Mouse (Mus musculus): ENCODE data around the gene Gstp1. TPM values are rescaled to one million over a fixed set of nuclear protein-coding genes. Genes with fewer than 3 reads are reported as not detected.
"Not testable (repeated sequence)": the region's sequence is repeated elsewhere in the genome, so short reads cannot be mapped to it uniquely, and the experiment has no call there.

The Gstp1 gene
- polyA plus RNA-seq, 1 experiment, result 14.9 TPM

- TF ChIP-seq TAL1 (IDR thresholded peaks at IDR 0.05; ENCODE audit: low read length) (no peak), GATA1 (IDR thresholded peaks at IDR 0.05; ENCODE audit: low read length) (no peak)
- H3K36me3 ChIP-seq (ENCODE audit: control insufficient read depth), result no peaks in the 10 kb centered on the region
- H3K27me3 ChIP-seq (ENCODE audit: control insufficient read depth), result peaks cover 8% of the 10 kb centered on the region
- H3K4me3 ChIP-seq (replicated peaks), result no peak overlapping the region
- peaks cover 2% of the 10 kb centered on the region; the same call in 1 of the 2 replicates for H3K9me3 ChIP-seq (ENCODE audit: control insufficient read depth, low read length)
- peaks cover 61% of the 10 kb centered on the region for H3K4me1 ChIP-seq (ENCODE audit: control insufficient read depth)
Measured at GRCm38 (mm10) chr19:4079594-4079993, 41.8 kb upstream of the Gstp1 start.

- Histone ChIP-seq H3K27me3 (ENCODE audit: control insufficient read depth) (no peaks in the 10 kb centered on the region; the same call in 1 of the 2 replicates), H3K4me3 (replicated peaks) (no peak overlapping the region), H3K36me3 (ENCODE audit: control insufficient read depth) (no peaks in the 10 kb centered on the region), H3K4me1 (ENCODE audit: control insufficient read depth) (peaks cover 26% of the 10 kb centered on the region), H3K9me3 (ENCODE audit: control insufficient read depth, low read length) (peaks cover 2% of the 10 kb centered on the region; the same call in 1 of the 2 replicates)
- TF ChIP-seq TAL1 (IDR thresholded peaks at IDR 0.05; ENCODE audit: low read length), result no peak
- no peak for TF ChIP-seq GATA1 (IDR thresholded peaks at IDR 0.05; ENCODE audit: low read length)
Measured at GRCm38 (mm10) chr19:4075531-4075930, 37.7 kb upstream of the Gstp1 start.

- H3K27me3 ChIP-seq (ENCODE audit: control insufficient read depth), result peaks cover 3% of the 10 kb centered on the region
- H3K36me3 ChIP-seq (ENCODE audit: control insufficient read depth), result no peaks in the 10 kb centered on the region
- TF ChIP-seq TAL1 (IDR thresholded peaks at IDR 0.05; ENCODE audit: low read length) (no peak), GATA1 (IDR thresholded peaks at IDR 0.05; ENCODE audit: low read length) (no peak)
- H3K4me3 ChIP-seq (replicated peaks), result no peak overlapping the region
- peaks cover 2% of the 10 kb centered on the region; the same call in 1 of the 2 replicates for H3K9me3 ChIP-seq (ENCODE audit: control insufficient read depth, low read length)
- peaks cover 4% of the 10 kb centered on the region for H3K4me1 ChIP-seq (ENCODE audit: control insufficient read depth)
Measured at GRCm38 (mm10) chr19:4072706-4073424, 35.1 kb upstream of the Gstp1 start.

GRCm38 (mm10) chr19:4071406-4071805, 33.6 kb upstream of the Gstp1 start:
- Histone ChIP-seq H3K4me1 (ENCODE audit: control insufficient read depth) (peaks cover 3% of the 10 kb centered on the region), H3K9me3 (ENCODE audit: control insufficient read depth, low read length) (no peaks in the 10 kb centered on the region; the same call in 1 of the 2 replicates), H3K27me3 (ENCODE audit: control insufficient read depth) (peaks cover 9% of the 10 kb centered on the region), H3K4me3 (replicated peaks) (no peak overlapping the region), H3K36me3 (ENCODE audit: control insufficient read depth) (no peaks in the 10 kb centered on the region)
- no peak for TF ChIP-seq TAL1 (IDR thresholded peaks at IDR 0.05; ENCODE audit: low read length)
- no peak for TF ChIP-seq GATA1 (IDR thresholded peaks at IDR 0.05; ENCODE audit: low read length)

- no peak overlapping the region for H3K4me3 ChIP-seq (replicated peaks)
- TF ChIP-seq TAL1 (IDR thresholded peaks at IDR 0.05; ENCODE audit: low read length) (no peak), GATA1 (IDR thresholded peaks at IDR 0.05; ENCODE audit: low read length) (no peak)
- peaks cover 9% of the 10 kb centered on the region for H3K27me3 ChIP-seq (ENCODE audit: control insufficient read depth)
- H3K4me1 ChIP-seq (ENCODE audit: control insufficient read depth), result peaks cover 3% of the 10 kb centered on the region
- H3K9me3 ChIP-seq (ENCODE audit: control insufficient read depth, low read length), result no peaks in the 10 kb centered on the region
- H3K36me3 ChIP-seq (ENCODE audit: control insufficient read depth), result no peaks in the 10 kb centered on the region
Measured at GRCm38 (mm10) chr19:4070756-4071155, 33.0 kb upstream of the Gstp1 start.

- Histone ChIP-seq H3K36me3 (ENCODE audit: control insufficient read depth) (no peaks in the 10 kb centered on the region), H3K27me3 (ENCODE audit: control insufficient read depth) (peaks cover 9% of the 10 kb centered on the region), H3K9me3 (ENCODE audit: control insufficient read depth, low read length) (no peaks in the 10 kb centered on the region), H3K4me3 (replicated peaks) (no peak overlapping the region), H3K4me1 (ENCODE audit: control insufficient read depth) (peaks cover 3% of the 10 kb centered on the region)
- no peak for TF ChIP-seq TAL1 (IDR thresholded peaks at IDR 0.05; ENCODE audit: low read length)
- no peak for TF ChIP-seq GATA1 (IDR thresholded peaks at IDR 0.05; ENCODE audit: low read length)
Measured at GRCm38 (mm10) chr19:4070311-4070710, 32.5 kb upstream of the Gstp1 start.

- H3K4me1 ChIP-seq (ENCODE audit: control insufficient read depth), result peaks cover 6% of the 10 kb centered on the region
- no peaks in the 10 kb centered on the region for H3K36me3 ChIP-seq (ENCODE audit: control insufficient read depth)
- no peaks in the 10 kb centered on the region for H3K9me3 ChIP-seq (ENCODE audit: control insufficient read depth, low read length)
- TF ChIP-seq TAL1 (IDR thresholded peaks at IDR 0.05; ENCODE audit: low read length), result no peak
- peaks cover 9% of the 10 kb centered on the region for H3K27me3 ChIP-seq (ENCODE audit: control insufficient read depth)
- no peak overlapping the region for H3K4me3 ChIP-seq (replicated peaks)
Measured at GRCm38 (mm10) chr19:4068717-4069410, 31.1 kb upstream of the Gstp1 start.

- not testable (repeated sequence) for H3K27me3 ChIP-seq (ENCODE audit: control insufficient read depth); H3K4me1 ChIP-seq (ENCODE audit: control insufficient read depth); H3K4me3 ChIP-seq (replicated peaks); H3K9me3 ChIP-seq (ENCODE audit: control insufficient read depth, low read length); H3K36me3 ChIP-seq (ENCODE audit: control insufficient read depth)
Measured at GRCm38 (mm10) chr19:4068242-4068641, 30.5 kb upstream of the Gstp1 start.

DNA sequence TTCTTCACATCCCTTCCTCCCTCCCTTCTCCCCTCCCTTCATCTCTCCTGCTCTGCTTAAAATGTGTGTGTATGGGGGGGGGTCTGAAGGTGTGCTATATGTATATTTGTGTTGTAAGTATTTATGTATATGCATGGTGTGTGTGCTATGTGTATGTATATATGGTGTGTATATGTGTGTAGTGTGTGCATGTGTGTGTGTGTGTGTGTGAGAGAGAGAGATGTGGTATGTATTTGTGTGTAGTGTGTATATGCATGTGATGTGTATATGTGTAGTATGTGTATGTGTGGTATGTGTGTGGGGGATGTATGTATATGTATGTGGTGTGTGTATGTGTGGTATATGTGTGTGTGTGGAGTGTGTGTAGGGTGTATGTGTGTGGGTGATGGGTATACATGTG, 29.1 kb upstream of the Gstp1 start:
- Histone ChIP-seq H3K4me1 (ENCODE audit: control insufficient read depth) (peaks cover 6% of the 10 kb centered on the region), H3K36me3 (ENCODE audit: control insufficient read depth) (no peaks in the 10 kb centered on the region), H3K27me3 (ENCODE audit: control insufficient read depth) (peaks cover 9% of the 10 kb centered on the region), H3K4me3 (replicated peaks) (no peak overlapping the region), H3K9me3 (ENCODE audit: control insufficient read depth, low read length) (no peaks in the 10 kb centered on the region)
- TF ChIP-seq TAL1 (IDR thresholded peaks at IDR 0.05; ENCODE audit: low read length), result no peak
- no peak for TF ChIP-seq GATA1 (IDR thresholded peaks at IDR 0.05; ENCODE audit: low read length)

Measured in erythroblast, embryonic 14.5 days (primary cell).